Mouse (Mus musculus) bone marrow, adult 2 months (tissue): ENCODE measurements around the gene Megf8.

Experiments used
- CTCF ChIP-seq: fragments of 200-500 bp; IDR thresholded peaks from 2 replicates; pipeline ENCODE4 v1.5.1; 2011; ENCODE audit warnings: low read length, control low read depth; ENCODE audit not compliant: control insufficient read depth, insufficient read depth
- POLR2A ChIP-seq: fragments of 200-500 bp; IDR thresholded peaks from 2 replicates; pipeline ENCODE4 v1.6.1; 2011; ENCODE audit warnings: low read depth, mild to moderate bottlenecking, control low read depth, low read length, borderline replicate concordance; ENCODE audit not compliant: control insufficient read depth

DNA sequence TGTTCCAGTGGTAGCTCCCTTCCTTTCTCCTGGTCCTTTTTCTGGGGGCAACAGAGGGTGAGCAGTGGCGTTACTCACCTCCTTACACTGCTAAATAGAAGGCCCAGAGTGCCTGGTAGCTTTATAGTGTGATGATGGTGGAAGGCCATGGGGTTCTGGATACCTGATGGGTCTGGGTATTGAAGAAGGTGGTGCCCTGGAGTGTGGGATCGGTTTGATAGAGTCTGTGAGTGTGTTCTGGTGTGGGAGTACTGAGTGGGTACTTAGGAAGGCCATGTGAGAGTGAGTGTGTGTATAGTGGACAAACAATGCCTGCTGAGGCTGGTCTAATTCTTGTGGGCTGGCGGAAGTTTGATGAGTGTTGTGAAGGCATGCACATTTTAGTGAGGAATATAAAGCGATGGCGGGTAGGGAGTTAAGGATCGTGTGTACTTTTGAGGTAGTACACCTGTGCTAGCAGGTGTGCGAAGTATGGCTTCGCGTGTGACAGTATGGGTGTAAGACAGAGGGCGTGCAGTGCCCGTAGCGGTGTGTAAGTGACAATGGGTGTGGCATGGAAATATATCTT is 35.7 kb upstream of the Megf8 start:
- TF ChIP-seq CTCF (no peak; the same call in 1 of the 2 replicates), POLR2A (no peak)
